Comparison of ENCODE assay signal across 19 mouse cellular contexts in the genomic region with DNA sequence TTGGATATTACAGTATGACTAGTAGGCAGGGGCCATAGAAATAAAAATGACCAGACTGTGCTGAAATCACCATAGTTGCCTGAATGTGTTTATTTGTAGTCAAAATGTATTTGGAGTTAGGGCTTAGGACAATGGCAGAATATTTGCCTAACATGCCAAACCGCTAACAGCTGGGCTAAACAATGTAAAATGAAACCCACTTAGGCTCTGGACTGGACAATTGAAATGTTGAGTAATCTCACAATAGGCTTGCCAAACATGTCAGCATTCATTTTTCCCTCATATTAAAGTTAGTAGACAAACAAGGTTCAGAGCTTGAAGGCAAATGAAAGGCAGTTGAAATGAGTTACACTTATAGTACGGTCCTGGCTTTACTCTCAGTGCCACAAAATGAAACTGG.
"Had no signal": no experiment of that assay in that cellular context is flagged by ENCODE, and none has a peak within 500 bp of the region (broad histone marks: within the 10 kb centered on the region; RNA-seq: fewer than 3 reads in every experiment).

No protein-coding gene starts in this region.

- H3K9me3 ChIP-seq: liver, embryonic 15.5 days; lung, embryonic 15.5 days; neural tube, embryonic 12.5 days; neural tube, embryonic 15.5 days; stomach, embryonic 15.5 days had no signal

- H3K9ac ChIP-seq: limb, embryonic 13.5 days; liver, embryonic 12.5 days; liver, embryonic 15.5 days; lung, embryonic 15.5 days; neural tube, embryonic 12.5 days; neural tube, embryonic 15.5 days; stomach, embryonic 15.5 days had no signal

- H3K4me2 ChIP-seq: limb, embryonic 13.5 days; liver, embryonic 12.5 days; liver, embryonic 15.5 days; lung, embryonic 15.5 days; midbrain, embryonic 11.5 days; neural tube, embryonic 12.5 days; neural tube, embryonic 15.5 days; stomach, embryonic 15.5 days had no signal

- DNase-seq: kidney, adult 18-20 months; kidney, adult 9 months; kidney, postnatal 14 days; kidney, postnatal 4 days; liver; midbrain, embryonic 14.5 days; right cerebral cortex, adult 18-20 months; right cerebral cortex, postnatal 25 days; spleen, adult 18-20 months; thymus, postnatal 25 days had no signal

- H3K27ac ChIP-seq: limb, embryonic 10.5 days; limb, embryonic 13.5 days; liver, embryonic 12.5 days; liver, embryonic 15.5 days; lung, embryonic 15.5 days; neural tube, embryonic 12.5 days; neural tube, embryonic 15.5 days; stomach, embryonic 15.5 days had no signal

- H3K27me3 ChIP-seq: limb, embryonic 13.5 days; liver, embryonic 12.5 days; liver, embryonic 15.5 days; lung, embryonic 15.5 days; neural tube, embryonic 12.5 days; neural tube, embryonic 15.5 days; stomach, embryonic 15.5 days had no signal

- H3K4me1 ChIP-seq: limb, embryonic 10.5 days; limb, embryonic 13.5 days; liver, embryonic 12.5 days; liver, embryonic 15.5 days; lung, embryonic 15.5 days; neural tube, embryonic 12.5 days; neural tube, embryonic 15.5 days; stomach, embryonic 15.5 days had no signal

- H3K36me3 ChIP-seq: limb, embryonic 10.5 days; limb, embryonic 13.5 days; liver, embryonic 12.5 days; liver, embryonic 15.5 days; lung, embryonic 15.5 days; neural tube, embryonic 12.5 days; neural tube, embryonic 15.5 days; stomach, embryonic 15.5 days had no signal

- H3K4me3 ChIP-seq: limb, embryonic 10.5 days; limb, embryonic 13.5 days; liver, embryonic 12.5 days; liver, embryonic 15.5 days; lung, embryonic 15.5 days; neural tube, embryonic 12.5 days; neural tube, embryonic 15.5 days; stomach, embryonic 15.5 days had no signal

- ATAC-seq: liver, embryonic 12.5 days had no signal
